ENCODE assay signal across 9 mouse cellular contexts in genomic region chr9:123531234-123531633, GRCm38 (mm10). TPM values are rescaled to one million over a fixed set of nuclear protein-coding genes. Genes with fewer than 3 reads are reported as not detected.
A peak's percentile ranks its signal among the peaks of the same experiment; 100 is the strongest.
DNase-seq lines count a peak whose midpoint lies in the region; ATAC-seq and TF ChIP-seq lines count a peak whose summit lies in the region.
"Had no signal": no experiment of that assay in that cellular context is flagged by ENCODE, and none has a peak within 500 bp of the region (broad histone marks: within the 10 kb centered on the region; RNA-seq: fewer than 3 reads in every experiment).

No protein-coding gene starts in this region.

- H3K9me3 ChIP-seq in kidney, embryonic 16.5 days (ENCODE audit: low read length): no peaks in the 10 kb centered on the region
- no peaks in the 10 kb centered on the region for H3K9me3 ChIP-seq in intestine, embryonic 15.5 days
- no peaks in the 10 kb centered on the region for H3K9me3 ChIP-seq in midbrain, embryonic 16.5 days (replicated peaks; ENCODE audit: control insufficient read depth, low read length, poor library complexity, severe bottlenecking)

- no peak for DNase-seq in kidney, adult 8-10 months
- DNase-seq in yolk sac, embryonic 10.5 days (ENCODE audit: low spot score): no peak
- no peak for DNase-seq in testis, postnatal 10 days (ENCODE audit: low spot score)
- DNase-seq in cerebellum, postnatal 14 days: no peak
- DNase-seq: thymus, adult 2 months had no signal

- peaks cover 26% of the 10 kb centered on the region for H3K4me1 ChIP-seq in kidney, embryonic 16.5 days (ENCODE audit: insufficient read depth, low read length)
- no peaks in the 10 kb centered on the region for H3K4me1 ChIP-seq in embryonic fibroblast, embryonic 13.5 days (ENCODE audit: control insufficient read depth, insufficient read depth, low read length)
- peaks cover 13% of the 10 kb centered on the region for H3K4me1 ChIP-seq in intestine, embryonic 15.5 days (replicated peaks)
- peaks cover 30% of the 10 kb centered on the region for H3K4me1 ChIP-seq in midbrain, embryonic 16.5 days (ENCODE audit: control insufficient read depth, insufficient read depth, low read length)

- H3K9ac ChIP-seq in kidney, embryonic 16.5 days (replicated peaks; ENCODE audit: low read length): peak overlapping the region; percentile 98
- peak overlapping the region; percentile 90; the same call in 1 of the 2 replicates for H3K9ac ChIP-seq in intestine, embryonic 15.5 days
- peak overlapping the region; percentile 97 for H3K9ac ChIP-seq in midbrain, embryonic 16.5 days (ENCODE audit: low read depth, low read length)

- no peak for ATAC-seq in kidney, embryonic 16.5 days (ENCODE audit: low FRiP score, low TSS enrichment)
- ATAC-seq in intestine, embryonic 15.5 days: no peak
- no peak for ATAC-seq in midbrain, embryonic 16.5 days

- no peak overlapping the region for H3K27ac ChIP-seq in kidney, embryonic 16.5 days (ENCODE audit: low read length)
- H3K27ac ChIP-seq in embryonic fibroblast, embryonic 13.5 days (ENCODE audit: insufficient read depth, low read length): no peak overlapping the region
- no peak overlapping the region for H3K27ac ChIP-seq in intestine, embryonic 15.5 days
- H3K27ac ChIP-seq in midbrain, embryonic 16.5 days (ENCODE audit: low read length): no peak overlapping the region

- peak overlapping the region; percentile 99 for H3K4me3 ChIP-seq in kidney, embryonic 16.5 days (ENCODE audit: low read length)
- peak overlapping the region; percentile 83 for H3K4me3 ChIP-seq in embryonic fibroblast, embryonic 13.5 days (ENCODE audit: insufficient read depth, low read length)
- peak overlapping the region; percentile 80; the same call in 1 of the 2 replicates for H3K4me3 ChIP-seq in intestine, embryonic 15.5 days (replicated peaks)
- H3K4me3 ChIP-seq in midbrain, embryonic 16.5 days (ENCODE audit: low read depth, low read length): no peak overlapping the region; the same call in 1 of the 2 replicates

- peak overlapping the region; percentile 57 for H3K4me2 ChIP-seq in kidney, embryonic 16.5 days (replicated peaks; ENCODE audit: low read depth, low read length)
- peak overlapping the region; percentile 57 for H3K4me2 ChIP-seq in intestine, embryonic 15.5 days (replicated peaks)
- H3K4me2 ChIP-seq in midbrain, embryonic 16.5 days (ENCODE audit: low read length): peak overlapping the region; percentile 67

- TF ChIP-seq POLR2A in embryonic fibroblast, embryonic 13.5 days (IDR thresholded peaks at IDR 0.05; ENCODE audit: low read depth, low read length): no peak

- no peaks in the 10 kb centered on the region for H3K27me3 ChIP-seq in kidney, embryonic 16.5 days (ENCODE audit: insufficient read depth, low read length)
- no peaks in the 10 kb centered on the region for H3K27me3 ChIP-seq in intestine, embryonic 15.5 days (replicated peaks)
- H3K27me3 ChIP-seq in midbrain, embryonic 16.5 days (ENCODE audit: control insufficient read depth, insufficient read depth, low read depth, low read length): no peaks in the 10 kb centered on the region

- TF ChIP-seq CTCF in embryonic fibroblast, embryonic 13.5 days (IDR thresholded peaks at IDR 0.05; ENCODE audit: borderline replicate concordance, insufficient read depth, low read length): no peak

- 0 out of 2 replicates have a peak, but pooled peaks cover 3% of the 10 kb centered on the region for H3K36me3 ChIP-seq in kidney, embryonic 16.5 days (ENCODE audit: insufficient read depth, low read length)
- H3K36me3 ChIP-seq in intestine, embryonic 15.5 days: no peaks in the 10 kb centered on the region
- no peaks in the 10 kb centered on the region for H3K36me3 ChIP-seq in midbrain, embryonic 16.5 days (ENCODE audit: control insufficient read depth, insufficient read depth, low read length)

RNA-seq across cellular contexts. Expression of gene Sacm1l, which starts 1.7 kb away (rescaled TPM):
- polyA plus RNA-seq in kidney, embryonic 16.5 days (2015; fragmentation: Nextera tagmentation; extraction: Ambion mirVana): 63.8 and 68.7 TPM in 2 replicates
- polyA plus RNA-seq in embryonic fibroblast, embryonic 13.5 days (2011; ENCODE audit: insufficient read length, low read depth, missing spikeins): 58.0 and 65.2 TPM in 2 replicates
- polyA plus RNA-seq in intestine, embryonic 15.5 days (2015; fragmentation: Nextera tagmentation; extraction: Ambion mirVana): 67.8 and 69.5 TPM in 2 replicates
- 53.8 and 55.9 TPM in 2 replicates for polyA plus RNA-seq in midbrain, embryonic 16.5 days (2015; fragmentation: Nextera tagmentation; extraction: Ambion mirVana)

RNA-seq across cellular contexts. Expression of gene Limd1, which starts 52.7 kb away (rescaled TPM):
- 55.7 and 58.1 TPM in 2 replicates for polyA plus RNA-seq in kidney, embryonic 16.5 days (2015; fragmentation: Nextera tagmentation; extraction: Ambion mirVana)
- 29.1 and 29.7 TPM in 2 replicates for polyA plus RNA-seq in embryonic fibroblast, embryonic 13.5 days (2011; ENCODE audit: insufficient read length, low read depth, missing spikeins)
- polyA plus RNA-seq in intestine, embryonic 15.5 days (2015; fragmentation: Nextera tagmentation; extraction: Ambion mirVana): 51.9 and 52.3 TPM in 2 replicates
- polyA plus RNA-seq in midbrain, embryonic 16.5 days (2015; fragmentation: Nextera tagmentation; extraction: Ambion mirVana): 10.2 and 10.6 TPM in 2 replicates
